Mouse (Mus musculus) monocyte, adult 5-6 weeks (primary cell): ENCODE results near the gene Olfr1431. TPM values are rescaled to one million over a fixed set of nuclear protein-coding genes. Genes with fewer than 3 reads are reported as not detected.
"Not testable (repeated sequence)": the region's sequence is repeated elsewhere in the genome, so short reads cannot be mapped to it uniquely, and the experiment has no call there.

Experiments
- ATAC-seq: fragments of 153-309, 156-312 bp; replicated peaks from 2 replicates; pipeline ENCODE4 v1.8.0; 2017; ENCODE audit warnings: mild to moderate bottlenecking; ENCODE audit not compliant: low TSS enrichment, insufficient number of reproducible peaks, severe bottlenecking, poor library complexity, low FRiP score
- total RNA-seq: library from RNA; stranded (forward); fragments of 200-1000, 200-491, 200-594 nt; gene quantifications from 3 replicates; pipeline ENCODE4 v1.2.3, GENCODE M21; 2017

The Olfr1431 gene
- total RNA-seq: not detected in 3 replicates

DNA sequence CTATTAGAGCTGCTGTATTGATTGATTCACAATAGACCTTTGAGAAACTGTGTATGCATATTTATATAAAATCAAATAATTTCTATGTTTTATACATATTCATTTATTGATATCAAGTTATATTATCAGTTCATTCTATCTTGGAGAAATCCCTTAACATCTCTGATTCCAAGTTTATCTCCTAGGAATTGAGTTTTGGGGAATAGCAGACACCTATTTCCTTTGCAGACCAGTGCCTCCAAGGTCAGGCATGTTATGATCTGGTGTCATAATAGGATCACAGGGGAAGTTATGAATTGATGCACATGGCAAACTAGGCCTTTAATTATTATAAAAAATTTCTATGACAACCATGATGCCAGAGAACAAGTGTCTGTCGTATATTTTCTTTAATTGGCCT, at the start of gene Olfr1431:
Gene Olfr1431, plus strand, starts transcription at position 301 of the 400 bp plus-strand sequence.
- ATAC-seq: no peak

DNA sequence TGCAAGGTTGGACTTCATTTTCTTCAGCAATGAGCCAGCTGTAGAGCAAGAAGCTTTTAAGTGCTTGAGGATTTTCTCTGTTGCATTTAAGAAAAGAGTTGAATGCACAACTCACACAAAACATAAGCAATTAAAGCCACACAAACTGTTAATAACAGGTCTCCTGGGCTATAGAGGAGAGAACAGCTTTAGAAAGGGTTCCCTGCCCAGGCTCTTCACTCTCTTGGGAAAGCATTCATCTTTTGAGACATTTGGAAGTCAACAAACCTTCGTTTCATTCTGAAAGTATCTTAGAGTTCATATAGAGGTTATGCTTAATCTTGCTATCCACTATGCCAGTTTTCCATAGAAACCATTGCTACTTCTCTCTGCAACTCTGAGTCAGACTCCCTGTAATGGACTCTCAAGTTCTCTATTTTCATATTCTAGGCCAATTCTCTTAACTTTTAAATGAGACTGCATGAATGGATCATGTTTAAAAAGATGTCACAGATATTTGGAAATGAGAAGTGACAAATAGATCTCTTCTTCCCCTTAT, 30.3 kb upstream of the Olfr1431 start, which contains the start of gene Olfr1555-ps1:
Gene Olfr1555-ps1, minus strand, starts transcription at position 51 of the 538 bp plus-strand sequence.
- not testable (repeated sequence) for ATAC-seq

DNA sequence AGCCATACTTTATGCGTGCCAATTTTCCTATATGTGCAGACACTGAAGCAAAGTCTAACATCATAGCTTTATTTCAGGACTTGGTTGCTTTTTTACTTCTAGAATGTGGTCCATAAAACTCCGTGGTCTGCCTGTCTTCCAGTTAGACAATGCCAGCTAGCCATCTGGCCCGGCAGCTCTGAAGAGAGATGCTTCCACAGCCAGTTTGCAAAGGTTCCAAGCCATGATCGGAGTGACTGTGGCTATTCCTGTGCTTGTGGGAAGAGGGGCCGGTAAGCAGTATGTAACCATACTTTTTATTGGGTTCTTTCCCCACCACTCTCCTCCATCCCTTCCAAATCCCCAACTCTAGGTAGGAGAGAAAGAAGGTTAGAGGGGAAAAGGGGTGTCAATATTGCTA, 25.0 kb upstream of the Olfr1431 start:
- ATAC-seq: not testable (repeated sequence)

DNA sequence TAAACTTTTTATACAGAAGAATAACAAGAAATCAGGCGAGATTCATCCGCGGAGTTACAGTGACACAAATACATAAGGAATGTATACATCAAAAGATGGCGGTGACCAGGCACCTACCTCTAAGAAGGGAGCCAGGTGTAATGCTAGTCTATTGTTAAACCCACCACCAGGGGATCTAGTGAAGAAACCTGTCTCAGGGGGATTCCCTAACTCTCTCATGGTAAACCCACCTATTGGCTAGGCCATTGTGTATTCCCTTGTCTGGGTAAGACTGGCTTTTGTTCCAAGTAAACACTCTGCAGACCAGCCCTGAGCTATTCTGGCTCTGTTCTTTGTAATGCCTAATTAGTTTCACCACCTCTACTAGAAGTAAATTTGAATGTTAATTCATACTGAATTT, 1.4 kb upstream of the Olfr1431 start:
- ATAC-seq: not testable (repeated sequence)

DNA sequence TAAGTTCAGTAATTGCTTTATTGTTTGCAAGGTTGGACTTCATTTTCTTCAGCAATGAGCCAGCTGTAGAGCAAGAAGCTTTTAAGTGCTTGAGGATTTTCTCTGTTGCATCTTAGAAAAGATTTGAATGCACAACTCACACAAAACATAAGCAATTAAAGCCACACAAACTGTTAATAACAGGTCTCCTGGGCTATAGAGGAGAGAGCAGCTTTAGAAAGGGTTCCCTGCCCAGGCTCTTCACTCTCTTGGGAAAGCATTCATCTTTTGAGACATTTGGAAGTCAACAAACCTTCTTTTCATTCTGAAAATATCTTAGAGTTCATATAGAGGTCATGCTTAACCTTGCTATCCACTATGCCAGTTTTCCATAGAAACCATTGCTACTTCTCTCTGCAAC, 32.1 kb downstream of the Olfr1431 start, which contains the start of gene Olfr1432:
Gene Olfr1432, minus strand, starts transcription at position 101 of the 400 bp plus-strand sequence.
- ATAC-seq: not testable (repeated sequence)

DNA sequence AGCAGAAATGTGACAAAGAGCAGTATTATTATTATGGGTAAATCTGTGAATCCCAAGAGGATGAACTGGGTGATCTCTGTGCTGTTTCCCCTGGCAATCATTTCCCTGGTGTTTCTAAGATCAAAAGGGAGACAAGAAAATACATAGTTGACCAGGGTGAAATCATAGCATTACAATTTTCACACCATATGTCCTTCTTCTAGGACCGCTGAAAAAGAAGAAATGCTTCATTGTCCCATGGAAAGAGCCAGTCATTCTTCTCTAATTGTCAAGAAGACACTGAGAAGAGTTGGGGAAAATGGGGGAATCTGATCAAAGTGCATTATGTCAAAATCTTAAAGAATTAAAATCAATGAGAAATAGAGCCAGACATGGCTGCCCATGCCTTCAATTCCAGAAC, 41.1 kb downstream of the Olfr1431 start, which contains the start of gene Olfr262:
Gene Olfr262, minus strand, starts transcription at position 101 of the 400 bp plus-strand sequence.
- ATAC-seq: no peak

DNA sequence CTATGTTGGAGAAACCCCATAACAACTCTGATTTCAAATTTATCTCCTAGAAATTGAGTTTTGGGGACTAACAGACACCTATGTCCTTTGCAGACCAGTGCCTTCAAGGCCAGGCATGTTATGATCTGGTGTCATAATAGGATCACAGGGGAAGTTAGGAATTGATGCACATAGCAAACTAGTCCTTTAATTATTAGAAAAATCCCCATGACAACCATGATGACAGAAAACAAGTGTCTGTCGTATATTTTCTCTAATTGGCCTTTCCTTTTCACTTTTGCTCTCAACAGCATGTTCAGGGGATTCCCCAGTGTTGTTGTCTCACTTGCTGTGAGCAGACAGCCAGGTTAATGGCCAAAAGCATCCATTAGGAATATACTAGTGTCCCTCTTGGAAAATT, 60.3 kb downstream of the Olfr1431 start, which contains the start of gene Olfr235:
Gene Olfr235, plus strand, starts transcription at position 301 of the 400 bp plus-strand sequence.
- ATAC-seq: no peak

Other genes with a start within 250 kb of the Olfr1431 start
- 22.1 to 45.4 TPM (median 25.4 TPM) in 3 replicates for gene Osbp, start 234.7 kb upstream of the Olfr1431 start, total RNA-seq
- 0.11 TPM in 1 of 3 replicates, not detected in the others for gene Olfr1423, start 159.3 kb upstream of the Olfr1431 start, total RNA-seq
- 1.4 TPM in 1 of 3 replicates, not detected in the others for gene Olfr1424, start 138.0 kb upstream of the Olfr1431 start, total RNA-seq
- gene Olfr1425, start 122.9 kb upstream of the Olfr1431 start, total RNA-seq: not detected in 3 replicates
- not detected in 3 replicates for gene Olfr1426, start 108.6 kb upstream of the Olfr1431 start, total RNA-seq
- gene Olfr1427, start 97.3 kb upstream of the Olfr1431 start, total RNA-seq: not detected in 3 replicates
- not detected in 3 replicates for gene Olfr1428, start 84.7 kb upstream of the Olfr1431 start, total RNA-seq
- not detected in 3 replicates for gene Olfr76, start 77.4 kb upstream of the Olfr1431 start, total RNA-seq
- not detected in 3 replicates for gene Olfr1555-ps1, start 30.5 kb upstream of the Olfr1431 start, total RNA-seq
- not detected in 3 replicates for gene Olfr1432, start 32.0 kb downstream of the Olfr1431 start, total RNA-seq
- not detected in 3 replicates for gene Olfr262, start 41.0 kb downstream of the Olfr1431 start, total RNA-seq
- not detected in 3 replicates for gene Olfr235, start 60.4 kb downstream of the Olfr1431 start, total RNA-seq
- not detected in 3 replicates for gene Olfr1434, start 79.2 kb downstream of the Olfr1431 start, total RNA-seq
- not detected in 3 replicates for gene Olfr1436, start 98.5 kb downstream of the Olfr1431 start, total RNA-seq
- gene Olfr1437, start 124.5 kb downstream of the Olfr1431 start, total RNA-seq: not detected in 3 replicates
- gene Olfr1438-ps1, start 135.3 kb downstream of the Olfr1431 start, total RNA-seq: not detected in 3 replicates
- not detected in 3 replicates for gene Olfr1440, start 186.6 kb downstream of the Olfr1431 start, total RNA-seq
- gene Olfr1441, start 216.8 kb downstream of the Olfr1431 start, total RNA-seq: not detected in 3 replicates
- gene Pfpl, start 227.3 kb downstream of the Olfr1431 start, total RNA-seq: not detected in 3 replicates